Mouse (Mus musculus): ENCODE measurements around the gene Filip1l. TPM values are rescaled to one million over a fixed set of nuclear protein-coding genes. Genes with fewer than 3 reads are reported as not detected.
A peak's percentile ranks its signal among the peaks of the same experiment; 100 is the strongest.

The Filip1l gene
- polyA plus RNA-seq, 1 experiment, result 12.1 TPM

DNA sequence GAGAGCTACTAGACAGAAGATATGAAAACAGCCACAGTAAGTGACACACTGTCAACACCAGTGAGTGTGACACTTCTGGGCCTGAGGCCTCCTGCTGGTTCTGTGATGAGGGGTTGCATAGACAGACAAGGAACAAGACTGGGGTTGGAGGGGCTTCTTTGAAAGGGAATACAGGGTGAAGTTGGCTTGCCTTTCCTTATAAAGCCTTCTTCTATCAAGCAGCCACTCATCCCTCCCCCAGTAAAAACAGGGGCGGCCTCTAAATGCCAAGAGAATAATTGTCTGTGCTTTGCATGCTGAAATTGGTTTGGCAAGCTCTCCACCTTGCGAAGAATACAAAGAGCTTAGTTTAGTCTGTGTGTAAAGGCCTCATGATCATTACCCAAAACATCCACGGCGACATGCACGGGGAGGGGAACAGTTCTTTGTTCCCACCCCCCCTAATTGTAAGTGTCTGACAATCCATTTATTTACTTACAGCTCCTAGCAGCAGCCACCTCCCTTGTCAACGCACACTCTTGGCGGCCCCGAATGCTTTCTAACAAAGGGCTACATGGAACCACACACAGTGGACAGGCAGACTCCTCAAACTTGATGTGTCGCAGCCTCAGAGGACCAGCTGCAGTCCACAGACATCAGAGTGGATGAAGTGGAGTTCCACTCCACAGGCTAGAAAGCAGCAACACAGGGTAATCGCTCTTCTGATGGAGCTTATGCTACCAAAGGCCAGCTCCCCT is 143.7 kb downstream of the Filip1l start:
- no peaks in the 10 kb centered on the region for H3K27me3 ChIP-seq (ENCODE audit: control insufficient read depth, insufficient read depth, insufficient read length)
- no peaks in the 10 kb centered on the region for H3K36me3 ChIP-seq (ENCODE audit: control insufficient read depth, insufficient read depth)
- H3K4me3 ChIP-seq, result no peak overlapping the region
- H3ac ChIP-seq (ENCODE audit: control insufficient read depth, insufficient read length), result no peak overlapping the region
- no peak overlapping the region for H3K4me2 ChIP-seq (ENCODE audit: low read depth)
- H3K79me2 ChIP-seq (ENCODE audit: control insufficient read depth, insufficient read depth), result no peaks in the 10 kb centered on the region
- TF ChIP-seq TCF12 (IDR thresholded peaks at IDR 0.05; ENCODE audit: insufficient read depth, poor library complexity, severe bottlenecking), result no peak
- no peak for TF ChIP-seq CEBPB (IDR thresholded peaks at IDR 0.05; ENCODE audit: insufficient read depth, poor library complexity, severe bottlenecking)
- TF ChIP-seq REST (IDR thresholded peaks at IDR 0.05; ENCODE audit: insufficient read depth, insufficient read length), result no peak
- no peak for TF ChIP-seq SRF (IDR thresholded peaks at IDR 0.05; ENCODE audit: control insufficient read depth, insufficient read length, low read depth)
- no peak for TF ChIP-seq MYOD1 (IDR thresholded peaks at IDR 0.05; ENCODE audit: control insufficient read depth in 1 of 3, insufficient read length in 2 of 3, low read depth in 2 of 3)

DNA sequence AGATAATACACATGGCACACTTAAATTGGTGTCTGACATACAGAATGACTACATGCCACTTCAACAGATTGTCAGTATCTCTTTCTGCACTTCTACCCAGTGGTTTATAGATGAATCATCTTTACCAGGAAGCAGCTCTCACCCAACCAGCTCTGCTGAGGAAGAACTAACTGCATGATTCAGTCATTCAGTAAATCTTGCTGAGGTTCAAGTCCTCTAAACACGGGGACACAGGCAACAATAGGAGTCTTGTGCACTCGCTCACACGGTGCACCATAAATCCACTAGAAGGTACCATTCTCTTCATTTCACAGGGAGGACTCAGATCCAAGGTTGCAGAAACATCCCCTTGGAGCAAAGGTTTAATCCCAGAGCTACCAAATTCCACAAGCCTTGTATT is 148.0 kb downstream of the Filip1l start:
- no peak overlapping the region for H3K4me3 ChIP-seq
- no peaks in the 10 kb centered on the region for H3K36me3 ChIP-seq (ENCODE audit: control insufficient read depth, insufficient read depth)
- H3ac ChIP-seq (ENCODE audit: control insufficient read depth, insufficient read length), result no peak overlapping the region
- H3K79me2 ChIP-seq (ENCODE audit: control insufficient read depth, insufficient read depth), result no peaks in the 10 kb centered on the region
- no peaks in the 10 kb centered on the region for H3K27me3 ChIP-seq (ENCODE audit: control insufficient read depth, insufficient read depth, insufficient read length)
- TF ChIP-seq CEBPB (IDR thresholded peaks at IDR 0.05; ENCODE audit: insufficient read depth, poor library complexity, severe bottlenecking), result no peak
- peak overlapping the region; percentile 26 for H3K4me2 ChIP-seq (ENCODE audit: low read depth)

DNA sequence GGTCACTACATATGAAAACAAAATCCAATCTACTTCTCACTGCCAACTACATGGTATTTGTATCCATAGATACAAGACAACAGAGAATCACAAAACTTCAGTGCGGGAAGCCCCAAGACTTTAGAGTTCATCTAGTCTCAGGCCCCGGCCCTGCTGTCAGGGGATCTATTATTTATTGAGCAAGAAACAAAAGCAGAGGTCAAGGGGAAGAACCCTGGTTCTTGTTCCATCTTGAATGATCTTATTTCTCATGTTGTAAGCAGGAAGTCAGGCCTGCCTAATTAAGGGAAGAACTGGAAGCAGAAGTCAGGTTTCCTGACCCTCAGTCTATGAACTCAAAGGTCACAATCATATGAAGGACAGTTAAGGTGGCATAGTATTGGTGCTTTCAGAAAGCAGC is 149.3 kb downstream of the Filip1l start:
- H3K27me3 ChIP-seq (ENCODE audit: control insufficient read depth, insufficient read depth, insufficient read length), result no peaks in the 10 kb centered on the region
- no peak overlapping the region for H3K4me3 ChIP-seq
- H3K36me3 ChIP-seq (ENCODE audit: control insufficient read depth, insufficient read depth), result no peaks in the 10 kb centered on the region
- no peak overlapping the region for H3K4me2 ChIP-seq (ENCODE audit: low read depth)
- TF ChIP-seq SRF (IDR thresholded peaks at IDR 0.05; ENCODE audit: control insufficient read depth, insufficient read length, low read depth) (no peak), TCF3 (IDR thresholded peaks at IDR 0.05; ENCODE audit: insufficient read length, low read depth) (no peak), TCF12 (IDR thresholded peaks at IDR 0.05; ENCODE audit: insufficient read depth, poor library complexity, severe bottlenecking) (no peak), POLR2A (IDR thresholded peaks at IDR 0.05; ENCODE audit: insufficient read length, low read depth) (no peak), REST (IDR thresholded peaks at IDR 0.05; ENCODE audit: insufficient read depth, insufficient read length) (no peak), MYOD1 (IDR thresholded peaks at IDR 0.05; ENCODE audit: control insufficient read depth in 1 of 3, insufficient read length in 2 of 3, low read depth in 2 of 3) (no peak), POLR2AphosphoS2 (IDR thresholded peaks at IDR 0.05; ENCODE audit: insufficient read length, low read depth) (no peak), MAX (IDR thresholded peaks at IDR 0.05; ENCODE audit: low read depth) (no peak), E2F4 (IDR thresholded peaks at IDR 0.05; ENCODE audit: insufficient read depth) (no peak), MYOG (IDR thresholded peaks at IDR 0.05; ENCODE audit: control insufficient read depth in 1 of 3, insufficient read depth in 1 of 3, insufficient read length in 2 of 3, low read depth in 2 of 3) (no peak), USF1 (IDR thresholded peaks at IDR 0.05; ENCODE audit: low read depth) (no peak), CEBPB (IDR thresholded peaks at IDR 0.05; ENCODE audit: insufficient read depth, poor library complexity, severe bottlenecking) (no peak)
- H3K79me2 ChIP-seq (ENCODE audit: control insufficient read depth, insufficient read depth), result no peaks in the 10 kb centered on the region
- no peak overlapping the region for H3ac ChIP-seq (ENCODE audit: control insufficient read depth, insufficient read length)

DNA sequence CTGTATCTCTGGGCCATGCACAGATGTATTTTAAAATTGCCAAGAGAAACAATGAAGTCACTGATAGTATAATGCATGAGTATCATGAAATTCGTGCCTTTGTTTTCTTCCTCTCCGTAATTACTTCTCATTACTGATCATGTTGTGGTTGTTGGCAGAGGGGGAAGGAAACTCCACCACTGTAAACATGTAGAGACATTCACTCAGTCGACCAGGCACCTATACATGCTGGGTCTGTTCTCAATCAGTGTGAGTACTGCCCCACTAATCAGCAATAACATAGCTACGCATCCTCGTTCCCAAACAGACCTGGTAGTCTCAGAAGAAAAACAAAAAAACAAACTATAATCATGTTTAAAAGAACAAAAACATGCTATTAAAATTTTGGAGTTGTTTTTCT is 149.9 kb downstream of the Filip1l start:
- no peak overlapping the region for H3ac ChIP-seq (ENCODE audit: control insufficient read depth, insufficient read length)
- H3K4me2 ChIP-seq (ENCODE audit: low read depth), result no peak overlapping the region
- H3K27me3 ChIP-seq (ENCODE audit: control insufficient read depth, insufficient read depth, insufficient read length), result no peaks in the 10 kb centered on the region
- H3K36me3 ChIP-seq (ENCODE audit: control insufficient read depth, insufficient read depth), result no peaks in the 10 kb centered on the region
- H3K79me2 ChIP-seq (ENCODE audit: control insufficient read depth, insufficient read depth), result no peaks in the 10 kb centered on the region
- TF ChIP-seq POLR2A (IDR thresholded peaks at IDR 0.05; ENCODE audit: insufficient read length, low read depth) (no peak), POLR2AphosphoS2 (IDR thresholded peaks at IDR 0.05; ENCODE audit: insufficient read length, low read depth) (no peak), MYOG (IDR thresholded peaks at IDR 0.05; ENCODE audit: control insufficient read depth in 1 of 3, insufficient read depth in 1 of 3, insufficient read length in 2 of 3, low read depth in 2 of 3) (no peak), USF1 (IDR thresholded peaks at IDR 0.05; ENCODE audit: low read depth) (no peak), SRF (IDR thresholded peaks at IDR 0.05; ENCODE audit: control insufficient read depth, insufficient read length, low read depth) (no peak), TCF3 (IDR thresholded peaks at IDR 0.05; ENCODE audit: insufficient read length, low read depth) (no peak), MAX (IDR thresholded peaks at IDR 0.05; ENCODE audit: low read depth) (no peak), CEBPB (IDR thresholded peaks at IDR 0.05; ENCODE audit: insufficient read depth, poor library complexity, severe bottlenecking) (no peak), MYOD1 (IDR thresholded peaks at IDR 0.05; ENCODE audit: control insufficient read depth in 1 of 3, insufficient read length in 2 of 3, low read depth in 2 of 3) (no peak), TCF12 (IDR thresholded peaks at IDR 0.05; ENCODE audit: insufficient read depth, poor library complexity, severe bottlenecking) (no peak), E2F4 (IDR thresholded peaks at IDR 0.05; ENCODE audit: insufficient read depth) (no peak), REST (IDR thresholded peaks at IDR 0.05; ENCODE audit: insufficient read depth, insufficient read length) (no peak)
- no peak overlapping the region for H3K4me3 ChIP-seq

DNA sequence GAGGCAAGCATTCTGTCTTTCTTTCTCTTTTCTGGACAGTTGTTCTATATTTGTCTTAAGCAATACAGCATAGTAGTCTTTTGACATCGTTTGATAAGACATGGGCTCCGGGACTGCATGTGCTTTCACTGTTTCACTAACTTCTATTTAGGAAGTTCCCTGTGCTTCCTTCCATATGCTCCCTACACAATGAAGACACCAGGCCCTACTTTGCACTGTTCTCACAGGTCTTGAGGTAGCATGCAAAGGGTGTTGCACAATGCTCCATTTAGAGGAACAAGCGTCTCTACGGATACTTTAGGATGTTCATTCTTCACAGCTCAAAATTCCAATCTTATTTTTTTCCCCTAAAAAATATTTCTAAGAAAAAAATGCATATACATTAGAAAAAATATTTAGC is 151.8 kb downstream of the Filip1l start:
- Histone ChIP-seq H3ac (ENCODE audit: control insufficient read depth, insufficient read length) (no peak overlapping the region), H3K79me2 (ENCODE audit: control insufficient read depth, insufficient read depth) (no peaks in the 10 kb centered on the region), H3K4me2 (ENCODE audit: low read depth) (no peak overlapping the region), H3K4me3 (no peak overlapping the region), H3K27me3 (ENCODE audit: control insufficient read depth, insufficient read depth, insufficient read length) (no peaks in the 10 kb centered on the region), H3K36me3 (ENCODE audit: control insufficient read depth, insufficient read depth) (no peaks in the 10 kb centered on the region)
- no peak for TF ChIP-seq USF1 (IDR thresholded peaks at IDR 0.05; ENCODE audit: low read depth)
- no peak for TF ChIP-seq POLR2AphosphoS2 (IDR thresholded peaks at IDR 0.05; ENCODE audit: insufficient read length, low read depth)
- no peak for TF ChIP-seq POLR2A (IDR thresholded peaks at IDR 0.05; ENCODE audit: insufficient read length, low read depth)
- TF ChIP-seq TCF12 (IDR thresholded peaks at IDR 0.05; ENCODE audit: insufficient read depth, poor library complexity, severe bottlenecking), result no peak
- no peak for TF ChIP-seq E2F4 (IDR thresholded peaks at IDR 0.05; ENCODE audit: insufficient read depth)
- TF ChIP-seq MAX (IDR thresholded peaks at IDR 0.05; ENCODE audit: low read depth), result no peak
